Mouse (Mus musculus) midbrain, postnatal 0 days (tissue): Measurements from ENCODE around the gene 2900026A02Rik. TPM values are rescaled to one million over a fixed set of nuclear protein-coding genes. Genes with fewer than 3 reads are reported as not detected.
A peak's percentile ranks its signal among the peaks of the same experiment; 100 is the strongest.

Experiments used
- ATAC-seq: fragments of 200-750 bp; cut with Nextera tagmentation; 2 replicates; pipeline ENCODE4 v1.8.0; 2017; ENCODE audit warnings: moderate number of reproducible peaks, mild to moderate bottlenecking, moderate TSS enrichment, moderate library complexity; ENCODE audit not compliant: low FRiP score
- DNase-seq: peaks from one replicate; pipeline ENCODE4 v3.0.0-alpha.2; 2015; ENCODE audit warnings: low spot score
- H3K27ac ChIP-seq: fragments of 300-500 bp; sonication (generic); 2 replicates; pipeline ENCODE4 v1.5.1; 2014; ENCODE audit warnings: low read depth, mild to moderate bottlenecking, low read length, mixed read lengths
- H3K27me3 ChIP-seq: fragments of 300-500 bp; sonication (generic); 2 replicates; pipeline ENCODE4 v1.6.1; 2014; ENCODE audit warnings: low read length, control low read depth, mixed read lengths; ENCODE audit not compliant: insufficient read depth
- H3K36me3 ChIP-seq: fragments of 300-500 bp; sonication (generic); 2 replicates; pipeline ENCODE4 v1.6.1; 2014; ENCODE audit warnings: low read length, control low read depth, mixed read lengths; ENCODE audit not compliant: insufficient read depth
- H3K4me1 ChIP-seq: fragments of 300-500 bp; sonication (generic); 2 replicates; pipeline ENCODE4 v1.6.1; 2014; ENCODE audit warnings: mild to moderate bottlenecking, control low read depth, antibody characterized with exemption, low read length, mixed read lengths; ENCODE audit not compliant: insufficient read depth
- H3K4me2 ChIP-seq: fragments of 300-500 bp; sonication (generic); 2 replicates; pipeline ENCODE4 v1.6.1; 2014; ENCODE audit warnings: low read depth, mild to moderate bottlenecking, low read length, mixed read lengths; ENCODE audit not compliant: poor library complexity, severe bottlenecking
- H3K4me3 ChIP-seq: fragments of 300-500 bp; sonication (generic); 2 replicates; pipeline ENCODE4 v1.5.1; 2014; ENCODE audit warnings: low read depth, mild to moderate bottlenecking, low read length, moderate library complexity
- H3K9ac ChIP-seq: fragments of 300-500 bp; sonication (generic); replicated peaks from 2 replicates; pipeline ENCODE4 v1.6.1; 2014; ENCODE audit warnings: mild to moderate bottlenecking, low read length, moderate library complexity, mixed read lengths; ENCODE audit not compliant: poor library complexity, severe bottlenecking
- H3K9me3 ChIP-seq: fragments of 300-500 bp; sonication (generic); 2 replicates; pipeline ENCODE4 v1.6.1; 2016; ENCODE audit warnings: low read length, control low read depth
- CTCF ChIP-seq: IDR thresholded peaks from 2 replicates; pipeline ENCODE4 v1.5.1; 2016; ENCODE audit warnings: antibody characterized with exemption, mild to moderate bottlenecking
- WGBS: fragments of 180-500 bp; shearing (Covaris S2); extraction: QIAGEN DNeasy Blood & Tissue Kit; methylation state at CpG from one replicate; pipeline ENCODE4 v1.1.7; 2014; 5-methylcytosine and 5-hydroxymethylcytosine counted together
- polyA plus RNA-seq: library from polyadenylated mRNA; unstranded; fragments of >200 nt; fragmentation: Nextera tagmentation; extraction: Ambion mirVana; gene quantifications from 2 replicates; pipeline ENCODE4 v1.2.1, GENCODE M21; 2015
- total RNA-seq: library from RNA; depleted of rRNA; stranded (reverse); fragments of >200 nt; gene quantifications from 2 replicates; pipeline ENCODE4 v1.2.3, GENCODE M21; 2014

2900026A02Rik gene
- total and polyA plus RNA-seq, 2 experiments from 2014 or later: 3.8 to 11.8 TPM

DNA sequence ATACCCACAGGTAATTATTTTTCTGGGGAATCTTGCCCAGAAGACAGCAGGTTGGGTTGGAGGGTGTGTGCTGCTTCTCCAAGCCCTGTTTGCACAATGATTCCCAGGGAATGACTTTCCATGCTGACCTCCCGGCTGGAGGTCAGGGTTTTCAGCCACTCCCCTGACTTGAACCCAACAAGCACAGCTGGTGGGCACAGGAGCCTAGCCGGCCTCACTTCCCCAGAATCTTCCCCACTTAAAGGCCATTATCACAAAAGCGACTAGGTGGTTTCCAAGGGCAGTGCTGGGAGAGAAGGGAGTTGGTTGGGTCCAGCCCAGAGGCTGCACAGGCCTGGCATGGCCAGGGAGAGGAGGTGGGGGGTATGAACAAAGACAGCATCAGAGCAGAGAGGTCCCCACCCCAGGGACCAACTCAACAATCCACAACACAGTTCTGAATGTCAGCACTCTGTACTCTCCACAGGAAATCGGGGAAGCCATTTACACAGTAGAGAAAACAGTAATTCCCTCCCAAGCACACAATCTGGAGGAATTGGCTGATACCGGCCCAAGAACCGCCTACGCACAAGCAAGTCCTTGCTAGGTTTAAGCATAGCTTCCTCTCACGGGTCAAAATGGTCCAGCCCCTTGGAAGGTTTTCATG is 21.8 kb downstream of the 2900026A02Rik start:
- TF ChIP-seq CTCF: no peak
- Histone ChIP-seq H3K36me3 (no peaks in the 10 kb centered on the region), H3K4me3 (no peak overlapping the region), H3K9me3 (no peaks in the 10 kb centered on the region), H3K4me2 (no peak overlapping the region), H3K27ac (no peak overlapping the region), H3K4me1 (no peaks in the 10 kb centered on the region), H3K9ac (no peak overlapping the region), H3K27me3 (no peaks in the 10 kb centered on the region)
- no peak for ATAC-seq
- WGBS: 52% methylated on average over 8 of the region's 8 CpGs
- no peak for DNase-seq

DNA sequence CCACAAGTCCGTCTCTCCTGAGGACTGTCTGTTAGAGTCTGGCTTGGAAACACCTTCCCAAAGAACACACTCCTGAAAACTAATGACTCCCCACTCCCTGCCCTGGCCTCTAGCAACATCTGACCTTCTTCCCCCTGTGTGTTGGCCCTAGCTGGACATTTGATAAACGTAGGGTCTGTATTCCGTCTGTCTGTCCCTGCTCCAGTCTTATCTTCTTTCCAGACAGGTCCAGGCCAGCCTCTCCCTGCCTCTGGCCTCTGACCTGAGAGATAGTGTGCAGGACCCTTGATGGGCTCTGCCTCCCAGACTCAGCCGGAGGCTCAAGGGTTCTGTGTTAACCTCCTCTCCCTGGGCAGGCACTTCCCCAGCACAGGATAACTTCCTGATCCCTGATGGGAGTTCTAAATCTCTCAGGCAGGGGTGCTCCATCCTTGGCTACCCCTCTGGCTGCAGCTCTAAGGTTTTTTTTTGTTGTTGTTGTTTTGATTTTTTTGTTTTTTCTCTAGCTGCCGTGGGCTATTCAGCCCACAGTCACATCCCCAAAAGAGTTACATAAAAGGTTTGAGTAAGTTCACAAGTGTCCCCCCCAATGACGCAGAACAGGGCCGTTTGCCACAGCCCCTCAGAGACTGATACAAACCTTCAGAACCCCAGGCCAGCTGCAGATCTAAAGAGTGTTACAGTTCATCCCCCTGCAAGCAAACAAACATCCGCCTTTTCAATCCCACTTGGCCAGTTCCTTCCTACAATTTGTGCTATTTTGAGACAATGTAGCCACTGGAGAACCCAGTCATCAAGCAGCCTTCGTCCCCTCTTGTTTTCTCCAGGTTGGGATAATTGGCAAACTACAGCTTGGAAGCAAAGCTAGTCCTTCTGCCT is 23.9 kb downstream of the 2900026A02Rik start:
- H3K9me3 ChIP-seq: no peaks in the 10 kb centered on the region
- WGBS: 71% methylated on average over 9 of the region's 9 CpGs
- H3K27ac ChIP-seq: no peak overlapping the region
- no peaks in the 10 kb centered on the region for H3K36me3 ChIP-seq
- no peak for ATAC-seq
- no peak for TF ChIP-seq CTCF
- no peak overlapping the region for H3K4me3 ChIP-seq
- peaks cover 4% of the 10 kb centered on the region for H3K4me1 ChIP-seq
- no peaks in the 10 kb centered on the region for H3K27me3 ChIP-seq
- H3K9ac ChIP-seq: no peak overlapping the region
- no peak overlapping the region for H3K4me2 ChIP-seq
- DNase-seq: no peak

DNA sequence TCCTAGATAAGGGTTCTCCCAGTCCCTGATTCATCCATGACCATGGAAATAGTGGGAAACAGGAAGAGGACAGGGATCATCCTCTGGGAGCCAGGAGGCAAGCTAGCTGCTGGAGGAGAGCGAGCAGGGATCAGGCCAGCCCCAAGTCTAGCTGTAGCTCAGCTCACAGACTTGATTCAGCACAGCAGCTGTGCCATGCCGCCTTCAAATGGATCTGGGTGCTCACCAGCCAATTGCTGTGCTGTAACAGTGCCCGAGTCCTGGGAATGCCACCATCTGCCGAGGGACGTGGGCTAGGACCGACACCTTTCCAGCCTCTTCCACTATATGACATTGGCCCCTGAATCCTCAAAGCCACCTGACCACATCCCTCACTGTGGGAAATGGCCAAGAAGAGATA is 25.1 kb downstream of the 2900026A02Rik start:
- ATAC-seq (no peak), DNase-seq (no peak)
- no peaks in the 10 kb centered on the region for H3K9me3 ChIP-seq
- peaks cover 10% of the 10 kb centered on the region for H3K4me1 ChIP-seq
- no peak overlapping the region for H3K9ac ChIP-seq
- H3K4me2 ChIP-seq: no peak overlapping the region
- H3K4me3 ChIP-seq: no peak overlapping the region
- WGBS: 90% methylated on average over 6 of the region's 6 CpGs
- no peaks in the 10 kb centered on the region for H3K27me3 ChIP-seq
- H3K27ac ChIP-seq: no peak overlapping the region
- TF ChIP-seq CTCF: no peak
- no peaks in the 10 kb centered on the region for H3K36me3 ChIP-seq

DNA sequence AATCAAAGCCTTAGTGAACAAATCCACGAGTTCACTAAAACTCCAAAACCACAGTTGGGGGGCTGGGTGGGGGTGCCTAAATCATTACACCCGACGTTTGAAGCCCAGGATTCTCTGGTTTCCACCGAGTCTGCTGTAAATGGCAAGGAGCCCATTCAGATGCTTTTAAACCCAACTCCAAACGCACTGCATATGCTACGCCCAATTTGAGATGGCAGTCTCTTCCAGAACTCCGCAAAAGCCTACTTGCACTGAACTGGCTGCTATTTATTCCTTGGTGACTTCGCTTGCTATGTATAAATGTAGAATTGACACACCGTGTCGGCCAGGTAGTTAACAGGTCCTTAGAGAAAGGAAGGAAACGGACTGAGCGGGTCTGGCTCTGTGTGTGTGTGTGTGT is 25.6 kb downstream of the 2900026A02Rik start:
- DNase-seq: no peak
- no peak overlapping the region for H3K4me2 ChIP-seq
- no peak overlapping the region for H3K9ac ChIP-seq
- H3K27me3 ChIP-seq: no peaks in the 10 kb centered on the region
- TF ChIP-seq CTCF: no peak
- no peak overlapping the region for H3K27ac ChIP-seq
- WGBS: 73% methylated on average over 12 of the region's 12 CpGs
- no peak overlapping the region for H3K4me3 ChIP-seq
- H3K4me1 ChIP-seq: peaks cover 10% of the 10 kb centered on the region
- H3K36me3 ChIP-seq: no peaks in the 10 kb centered on the region
- no peak for ATAC-seq
- H3K9me3 ChIP-seq: no peaks in the 10 kb centered on the region

DNA sequence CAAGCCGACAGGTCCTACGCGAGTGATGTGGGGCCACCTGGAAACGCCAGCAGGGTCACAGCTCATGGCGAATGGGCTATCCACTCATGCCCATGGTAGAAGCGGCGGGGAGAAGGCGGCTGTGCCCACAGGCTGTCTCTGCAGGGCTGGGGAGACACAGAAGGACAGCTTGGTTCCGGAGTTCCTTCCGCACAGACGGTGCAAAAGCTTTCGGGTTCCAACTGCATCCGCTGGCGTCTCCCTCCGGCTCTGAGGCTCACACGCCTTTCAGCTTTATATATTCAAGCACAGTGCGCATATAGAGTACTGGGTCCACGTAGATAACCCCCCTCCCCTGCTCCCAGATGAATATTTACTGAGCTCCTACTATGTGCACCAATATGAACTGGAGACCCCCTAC is 27.3 kb downstream of the 2900026A02Rik start:
- TF ChIP-seq CTCF: no peak
- H3K4me3 ChIP-seq: no peak overlapping the region
- 90% methylated on average over 18 of the region's 18 CpGs for WGBS

DNA sequence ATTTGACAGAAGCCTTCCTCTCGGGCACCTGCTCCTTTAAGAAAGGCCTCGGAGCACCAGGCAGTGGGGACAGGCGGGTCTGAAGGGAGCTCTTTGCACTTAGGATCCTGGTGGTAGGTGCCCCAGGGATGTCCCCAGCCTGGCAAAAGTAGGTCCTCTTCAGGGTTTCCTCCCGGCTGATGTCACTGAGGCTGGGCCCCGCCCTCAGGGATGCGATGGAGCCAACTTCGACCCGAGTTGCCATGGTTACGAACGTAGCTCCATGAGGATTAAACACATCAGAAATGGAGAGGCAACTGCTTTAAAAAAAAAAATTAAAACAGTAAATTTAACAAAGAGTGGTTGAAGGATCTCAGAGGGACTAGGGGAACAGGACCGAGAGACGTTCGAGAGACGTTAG is 29.1 kb downstream of the 2900026A02Rik start:
- H3K9ac ChIP-seq: 0 out of 2 replicates have a peak overlapping the region, but pooled peaks have one; percentile 29
- H3K4me2 ChIP-seq: no peak overlapping the region
- no peaks in the 10 kb centered on the region for H3K36me3 ChIP-seq
- H3K27ac ChIP-seq: no peak overlapping the region
- DNase-seq (peak; percentile 24), ATAC-seq (no peak)
- 39% methylated on average over 14 of the region's 14 CpGs for WGBS
- TF ChIP-seq CTCF: no peak
- H3K4me1 ChIP-seq: peaks cover 10% of the 10 kb centered on the region
- H3K4me3 ChIP-seq: no peak overlapping the region
- H3K9me3 ChIP-seq: no peaks in the 10 kb centered on the region
- H3K27me3 ChIP-seq: no peaks in the 10 kb centered on the region

More for the DNA sequence above, 27.3 kb downstream of the 2900026A02Rik start:
- Histone ChIP-seq H3K9ac (no peak overlapping the region), H3K27ac (no peak overlapping the region), H3K36me3 (no peaks in the 10 kb centered on the region), H3K4me1 (peaks cover 10% of the 10 kb centered on the region), H3K4me2 (no peak overlapping the region), H3K9me3 (no peaks in the 10 kb centered on the region), H3K27me3 (no peaks in the 10 kb centered on the region)
- DNase-seq: no peak
- ATAC-seq: no peak
